8 mouse cellular contexts compared by ENCODE assay signal in the genomic region with DNA sequence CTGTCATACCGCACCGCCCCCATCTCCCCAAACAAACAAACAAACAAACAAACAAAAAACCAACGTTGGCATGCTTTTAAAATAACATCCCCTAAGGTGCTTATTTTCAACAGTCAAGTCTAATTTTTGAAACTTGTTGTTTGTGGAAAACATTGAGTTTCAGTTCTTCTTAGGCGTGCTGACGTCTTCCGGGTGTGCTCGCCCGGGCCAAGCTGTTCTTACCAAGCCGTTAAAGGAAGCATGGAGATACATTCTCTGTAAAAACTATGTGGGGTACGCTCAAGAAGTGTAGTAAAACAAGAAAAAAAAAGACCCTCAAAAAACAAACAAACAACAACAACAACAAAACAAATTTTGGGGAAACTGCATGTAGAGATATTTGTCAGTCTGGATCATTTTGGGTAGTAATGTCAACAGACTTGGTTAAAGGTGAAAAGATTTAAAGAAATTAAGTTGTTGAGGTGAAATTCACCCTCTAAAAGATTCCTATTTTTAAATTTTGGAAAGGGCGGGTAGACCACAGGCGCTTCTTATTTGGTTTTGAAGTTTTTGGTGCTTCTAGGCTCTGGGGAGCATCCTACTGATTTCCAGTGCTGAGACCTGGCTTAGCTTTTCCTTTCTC. TPM values are rescaled to one million over a fixed set of nuclear protein-coding genes. Genes with fewer than 3 reads are reported as not detected.
DNase-seq lines count a peak whose midpoint lies in the region; ATAC-seq lines count a peak whose summit lies in the region.

No protein-coding gene starts in this region.

- peak overlapping the region; percentile 32 for H3K4me3 ChIP-seq in forebrain, embryonic 15.5 days
- H3K4me3 ChIP-seq in liver, embryonic 12.5 days = peak overlapping the region; percentile 25; the same call in 1 of the 2 replicates
- peak overlapping the region; percentile 18 for H3K4me3 ChIP-seq in stomach, embryonic 14.5 days (ENCODE audit: low read depth, low read length)

- peak overlapping the region; percentile 54 for H3K4me2 ChIP-seq in forebrain, embryonic 15.5 days (replicated peaks)
- peak overlapping the region; percentile 62 for H3K4me2 ChIP-seq in liver, embryonic 12.5 days
- H3K4me2 ChIP-seq in stomach, embryonic 14.5 days (replicated peaks; ENCODE audit: low read depth, low read length) = peak overlapping the region; percentile 45

- peaks cover 20% of the 10 kb centered on the region for H3K4me1 ChIP-seq in forebrain, embryonic 15.5 days
- peaks cover 8% of the 10 kb centered on the region for H3K4me1 ChIP-seq in liver, embryonic 12.5 days
- no peaks in the 10 kb centered on the region for H3K4me1 ChIP-seq in stomach, embryonic 14.5 days (ENCODE audit: control insufficient read depth, insufficient read depth, low read length)

- no peaks in the 10 kb centered on the region for H3K36me3 ChIP-seq in forebrain, embryonic 15.5 days
- H3K36me3 ChIP-seq in liver, embryonic 12.5 days = no peaks in the 10 kb centered on the region
- no peaks in the 10 kb centered on the region for H3K36me3 ChIP-seq in stomach, embryonic 14.5 days (ENCODE audit: control insufficient read depth, insufficient read depth, low read length)

- no peak for ATAC-seq in forebrain, embryonic 15.5 days (replicated peaks)
- ATAC-seq in liver, embryonic 12.5 days = no peak
- ATAC-seq in stomach, embryonic 14.5 days (ENCODE audit: insufficient number of reproducible peaks, insufficient read depth, low FRiP score, low read depth) = no peak

- H3K9ac ChIP-seq in forebrain, embryonic 15.5 days (replicated peaks) = peak overlapping the region; percentile 42; the same call in 1 of the 2 replicates
- no peak overlapping the region for H3K9ac ChIP-seq in liver, embryonic 12.5 days
- no peak overlapping the region for H3K9ac ChIP-seq in stomach, embryonic 14.5 days (replicated peaks; ENCODE audit: low read depth, low read length)

- H3K9me3 ChIP-seq in forebrain, embryonic 15.5 days = no peaks in the 10 kb centered on the region
- no peaks in the 10 kb centered on the region for H3K9me3 ChIP-seq in liver, embryonic 12.5 days (replicated peaks)
- no peaks in the 10 kb centered on the region for H3K9me3 ChIP-seq in stomach, embryonic 14.5 days (ENCODE audit: control insufficient read depth, low read depth, low read length)

- H3K27ac ChIP-seq in forebrain, embryonic 15.5 days (replicated peaks) = peak overlapping the region; percentile 79
- H3K27ac ChIP-seq in liver, embryonic 12.5 days = no peak overlapping the region
- H3K27ac ChIP-seq in stomach, embryonic 14.5 days (ENCODE audit: low read length) = no peak overlapping the region

- 54% methylated on average over 12 of the region's 12 CpGs for WGBS in forebrain, embryonic 15.5 days
- 60% methylated on average over 12 of the region's 12 CpGs for WGBS in liver, embryonic 12.5 days (ENCODE audit: insufficient replicate concordance)
- 74% methylated on average over 12 of the region's 12 CpGs for WGBS in stomach, embryonic 14.5 days

- peak; percentile 79 to 84 for DNase-seq in spleen, postnatal 36 days (ENCODE audit: low spot score in 2 of 2)
- DNase-seq in spleen, adult 12 weeks (ENCODE audit: low spot score) = no peak
- no peak for DNase-seq in left cerebral cortex, adult 9 months (ENCODE audit: low spot score in 2 of 2)
- DNase-seq in kidney, postnatal 36 days = no peak
- no peak for DNase-seq in spleen, postnatal 10 days (ENCODE audit: low spot score in 2 of 2)

- H3K27me3 ChIP-seq in forebrain, embryonic 15.5 days = no peaks in the 10 kb centered on the region
- H3K27me3 ChIP-seq in liver, embryonic 12.5 days (replicated peaks) = peaks cover 51% of the 10 kb centered on the region
- no peaks in the 10 kb centered on the region for H3K27me3 ChIP-seq in stomach, embryonic 14.5 days (ENCODE audit: control insufficient read depth, insufficient read depth, low read length)

RNA-seq across cellular contexts. Expression of a gene that starts 23.4 kb away (rescaled TPM):
- polyA plus RNA-seq in forebrain, embryonic 15.5 days (2015; fragmentation: Nextera tagmentation; extraction: Ambion mirVana) = 87.6 and 90.5 TPM in 2 replicates
- 9.4 and 10.4 TPM in 2 replicates for polyA plus RNA-seq in liver, embryonic 12.5 days (2016; fragmentation: Nextera tagmentation; extraction: Ambion mirVana)
- 31.3 and 36.3 TPM in 2 replicates for polyA plus RNA-seq in stomach, embryonic 14.5 days (2014; fragmentation: Nextera tagmentation; extraction: Ambion mirVana)

RNA-seq across cellular contexts. Expression of a gene that starts 43.3 kb away (rescaled TPM):
- polyA plus RNA-seq in forebrain, embryonic 15.5 days (2015; fragmentation: Nextera tagmentation; extraction: Ambion mirVana) = 196 and 207 TPM in 2 replicates
- 185 and 198 TPM in 2 replicates for polyA plus RNA-seq in liver, embryonic 12.5 days (2016; fragmentation: Nextera tagmentation; extraction: Ambion mirVana)
- 54.2 and 61.7 TPM in 2 replicates for polyA plus RNA-seq in stomach, embryonic 14.5 days (2014; fragmentation: Nextera tagmentation; extraction: Ambion mirVana)

Comparison
In these comparisons a context has a peak if more than half of its experiments do, and no peak if none do; other contexts are left out.
1. DNase-seq: peak in spleen, postnatal 36 days (2 of 2); none in spleen, adult 12 weeks (single experiment), left cerebral cortex, adult 9 months (0 of 2), kidney, postnatal 36 days (0 of 2) and spleen, postnatal 10 days (0 of 2).
2. Peak in every context shown above with its lines, with median percentiles within 50 percentile points of each other: H3K4me2 ChIP-seq and H3K4me3 ChIP-seq.